Mouse (Mus musculus): Measurements from ENCODE around the gene Gm8020.
"Not testable (repeated sequence)": the region's sequence is repeated elsewhere in the genome, so short reads cannot be mapped to it uniquely, and the experiment has no call there.

DNA sequence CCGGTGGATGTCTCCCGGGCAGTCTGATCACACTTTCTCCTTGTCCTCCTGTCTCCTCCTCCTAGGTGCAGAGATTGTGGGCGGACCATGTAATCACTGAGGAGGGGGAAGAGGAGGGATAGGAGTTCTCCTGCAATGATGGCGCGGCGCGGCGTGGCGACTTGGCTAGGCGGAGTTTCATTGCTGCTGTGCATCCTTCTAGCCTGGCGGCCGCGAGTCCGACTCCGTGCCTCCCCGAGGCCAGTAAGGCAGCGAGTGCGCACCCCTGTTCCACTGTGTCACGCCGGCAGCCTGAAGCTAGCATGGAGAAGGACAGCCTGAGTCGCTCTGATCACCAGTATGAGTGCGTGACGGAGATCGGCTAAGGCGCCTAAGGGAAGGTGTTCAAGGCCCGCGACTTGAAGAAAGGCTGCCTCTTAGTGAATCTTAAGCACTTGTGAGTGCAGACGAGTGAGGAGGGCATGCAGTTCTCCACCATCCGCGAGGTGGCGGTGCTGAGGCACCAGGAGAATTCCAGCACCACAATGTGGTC is 41.1 kb upstream of the Gm8020 start:
- not testable (repeated sequence) for TF ChIP-seq CTCF (IDR thresholded peaks at IDR 0.05; ENCODE audit: low read depth); EP300 (optimal IDR thresholded peaks at IDR 0.05)

All from stomach, postnatal 0 days (tissue).